Mouse (Mus musculus): ENCODE results near the gene Tbc1d20.
"Not testable (repeated sequence)": the region's sequence is repeated elsewhere in the genome, so short reads cannot be mapped to it uniquely, and the experiment has no call there.

Tbc1d20 gene

DNA sequence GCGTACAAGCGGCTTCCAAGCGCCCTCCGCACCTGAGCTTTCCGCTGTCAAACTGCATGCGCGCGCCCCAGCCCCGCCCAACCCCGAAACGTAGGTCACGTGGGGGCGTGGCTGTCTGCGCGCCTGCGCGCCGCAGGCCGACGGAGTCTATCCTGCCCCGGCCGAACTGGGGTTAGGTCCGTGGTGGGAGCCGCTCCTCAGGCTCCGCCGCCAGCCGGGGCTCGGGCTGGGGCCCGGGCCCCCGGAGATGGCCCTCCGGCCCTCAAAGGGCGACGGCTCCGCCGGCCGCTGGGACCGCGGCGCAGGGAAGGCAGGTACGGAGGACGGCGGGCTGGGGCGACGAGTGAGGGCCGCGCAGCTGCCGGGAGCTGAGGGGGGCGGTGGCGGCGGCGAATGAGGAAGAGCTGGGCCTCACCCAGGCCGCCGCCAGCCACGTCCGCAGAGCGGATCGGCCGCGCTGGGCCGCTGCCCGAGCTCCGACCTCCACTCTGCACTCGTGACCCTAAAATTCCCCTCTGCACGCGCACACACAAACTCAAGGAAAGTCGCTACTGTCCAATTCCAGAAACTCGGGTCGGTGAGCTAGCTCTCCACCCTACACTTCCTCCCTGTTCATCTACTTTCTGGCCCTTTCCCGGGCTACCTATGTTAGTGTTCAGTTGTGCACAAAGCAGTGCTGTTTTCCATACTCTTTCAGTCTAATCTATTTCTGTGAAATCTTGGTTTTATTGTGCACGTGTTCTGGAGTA is at the start of gene Tbc1d20:
TSS of gene Tbc1d20 (plus strand) at position 102 of the 749 bp plus-strand sequence.
- DNase-seq: peak; percentile 93 to 96

DNA sequence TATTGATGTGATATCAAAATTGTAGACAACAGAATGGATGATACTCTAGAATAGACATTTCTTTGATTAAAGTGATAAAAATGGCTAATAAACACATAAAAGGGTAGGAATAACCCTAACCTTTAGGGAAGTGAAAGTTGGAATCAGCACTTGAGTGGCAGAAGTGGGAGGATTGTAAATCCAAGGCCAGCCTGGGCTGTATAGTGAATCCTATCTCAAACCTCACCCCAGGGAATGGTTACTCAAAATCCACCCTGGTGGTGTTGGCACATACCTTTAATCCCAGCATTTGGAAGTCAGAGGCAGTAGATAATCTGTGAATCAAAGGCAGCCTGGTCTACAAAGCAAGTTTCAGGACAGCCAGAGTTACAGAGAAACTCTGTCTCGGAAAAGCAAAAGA is 46.4 kb upstream of the Tbc1d20 start:
- no peak for DNase-seq

DNA sequence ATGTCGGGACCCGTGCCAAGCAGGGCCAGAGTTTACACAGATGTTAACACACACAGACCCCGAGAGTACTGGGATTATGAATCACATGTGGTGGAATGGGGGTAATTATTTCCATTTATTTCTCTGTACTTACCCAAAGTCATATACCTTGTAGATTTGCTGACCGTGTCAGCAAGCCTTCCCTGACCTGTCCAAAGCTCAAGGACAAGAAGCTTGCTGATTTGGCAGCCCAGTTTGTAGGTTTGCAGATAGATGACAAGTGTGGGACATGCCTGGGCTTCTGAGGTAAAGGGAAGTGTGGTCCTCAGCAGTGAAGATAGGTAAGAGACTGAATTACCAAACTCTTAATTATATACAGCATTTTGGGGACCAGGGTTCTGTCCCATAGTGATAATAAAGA is 43.1 kb upstream of the Tbc1d20 start:
- DNase-seq: no peak

DNA sequence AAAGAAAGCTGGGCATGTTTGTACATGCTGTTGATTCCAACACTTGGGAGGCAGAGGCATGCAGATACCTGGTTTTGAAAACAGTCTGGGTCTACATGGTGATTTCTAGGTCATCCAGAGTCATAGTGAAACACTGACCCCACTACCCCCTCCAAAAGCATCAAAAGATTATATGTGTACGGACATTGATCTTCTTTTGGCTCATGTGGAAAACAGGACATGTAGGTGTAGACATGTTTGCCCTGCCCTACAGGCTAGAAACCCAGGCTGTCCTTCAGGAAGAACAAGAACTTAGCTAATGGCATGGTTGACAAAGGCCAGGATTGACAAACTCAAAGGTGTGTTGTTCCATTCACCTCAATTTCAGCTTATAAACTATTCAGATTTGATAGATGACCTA is 33.9 kb upstream of the Tbc1d20 start:
- DNase-seq: no peak

- no peak for DNase-seq
Measured at GRCm38 (mm10) chr2:152273639-152274038, 20.0 kb upstream of the Tbc1d20 start.

DNA sequence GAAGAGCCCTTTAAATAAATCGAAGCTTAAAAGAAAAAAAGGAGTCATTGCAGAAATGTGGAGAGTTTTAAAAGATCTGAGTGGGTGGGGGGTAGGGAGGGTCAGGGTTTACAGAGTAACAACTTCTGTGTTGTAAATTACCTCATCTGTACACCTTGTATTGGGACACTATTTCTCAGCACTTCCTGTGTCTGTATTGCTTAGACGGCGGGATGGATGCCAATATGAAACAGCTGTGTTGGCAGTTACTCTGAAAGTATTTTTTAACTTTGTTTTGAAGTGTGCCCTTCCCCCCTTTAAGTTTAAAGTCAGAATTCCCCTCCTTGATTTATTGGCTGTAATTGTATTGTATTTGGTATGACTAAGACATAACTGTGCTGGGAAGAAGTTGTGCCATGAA is 12.2 kb upstream of the Tbc1d20 start:
- no peak for DNase-seq

DNA sequence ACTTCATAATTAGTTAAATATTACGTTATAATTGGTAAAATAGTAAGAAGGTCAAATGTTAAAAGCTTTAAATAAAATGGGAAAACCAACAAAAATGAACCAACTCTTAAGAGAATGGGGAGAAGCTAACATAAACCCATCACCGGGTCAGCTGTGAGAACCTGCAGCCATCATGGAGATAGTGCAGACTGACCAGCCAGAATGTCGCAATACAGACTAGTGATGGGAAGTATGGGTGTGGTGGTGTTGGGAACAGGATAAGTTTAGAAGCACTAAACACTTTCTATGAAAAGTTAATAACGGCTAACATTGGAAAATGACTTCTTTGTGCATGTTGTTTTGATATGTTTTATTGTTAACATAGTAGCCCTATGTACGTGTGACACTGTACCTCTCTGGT is 6.1 kb upstream of the Tbc1d20 start:
- DNase-seq: no peak

GRCm38 (mm10) chr2:152288046-152288445 is 5.6 kb upstream of the Tbc1d20 start:
- no peak for DNase-seq

DNA sequence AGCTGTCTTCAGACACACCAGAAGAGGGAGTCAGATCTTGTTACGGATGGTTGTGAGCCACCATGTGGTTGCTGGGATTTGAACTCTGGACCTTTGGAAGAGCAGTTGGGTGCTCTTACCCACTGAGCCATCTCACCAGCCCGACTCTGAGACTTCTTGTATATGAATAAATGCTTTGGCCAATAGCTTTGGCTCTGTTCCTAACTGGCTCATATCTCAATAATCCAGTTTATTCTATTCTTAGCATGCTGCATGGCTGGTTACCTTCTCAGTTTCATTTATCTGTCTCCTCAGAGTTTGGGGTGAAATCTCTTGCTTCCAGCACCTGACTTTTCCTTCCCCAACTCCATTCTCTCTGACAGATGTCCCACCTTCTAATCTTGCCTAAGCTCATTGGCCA is 4.0 kb upstream of the Tbc1d20 start:
- DNase-seq: not testable (repeated sequence)

DNA sequence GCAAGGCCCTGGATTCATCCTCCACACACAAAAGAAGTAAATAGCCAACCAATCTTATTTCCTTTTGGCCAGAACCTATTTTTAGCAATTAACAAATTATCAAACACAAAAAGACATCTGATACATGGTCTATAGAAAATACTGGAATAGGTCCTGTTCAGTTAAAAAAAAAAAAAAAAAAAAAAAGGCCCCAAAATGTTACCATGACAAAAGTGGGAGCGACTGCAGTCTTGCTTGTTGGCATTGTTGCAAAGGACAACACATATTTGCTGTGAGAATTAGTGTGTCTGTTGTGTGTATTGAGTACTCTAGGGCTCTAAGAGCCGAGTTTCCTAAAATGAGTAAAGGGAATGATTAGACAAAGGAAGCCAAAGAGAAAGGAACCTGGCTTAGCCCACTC is 1.2 kb upstream of the Tbc1d20 start:
- no peak for DNase-seq

DNA sequence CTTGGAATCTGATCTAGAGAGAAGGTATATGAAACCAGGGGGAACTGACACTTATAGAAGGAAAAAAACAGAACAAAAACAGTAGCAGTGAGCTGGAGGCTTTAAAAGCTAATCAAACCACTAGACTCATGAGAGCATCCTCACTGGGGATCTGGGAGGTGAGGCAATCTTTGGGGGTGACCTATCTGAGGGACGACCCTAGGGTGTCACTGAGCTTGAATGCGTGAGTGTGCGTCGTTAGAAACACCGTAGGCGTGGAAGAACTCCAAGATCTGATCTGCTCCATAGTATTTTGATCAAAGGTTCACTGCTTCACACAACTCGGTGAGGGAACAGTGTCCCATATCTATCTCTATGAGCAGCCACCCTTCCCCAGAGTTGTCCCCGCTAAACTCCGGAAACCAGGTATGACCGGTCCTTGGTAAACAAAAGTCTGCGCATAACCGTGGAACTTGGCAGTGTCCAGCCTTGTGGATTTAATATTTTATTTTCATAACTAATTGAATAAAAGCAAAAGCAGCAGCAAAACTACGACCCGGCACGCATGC is 375 bp upstream of the Tbc1d20 start:
- no peak for DNase-seq

GRCm38 (mm10) chr2:152294541-152294940 is 913 bp downstream of the Tbc1d20 start:
- DNase-seq: no peak

DNA sequence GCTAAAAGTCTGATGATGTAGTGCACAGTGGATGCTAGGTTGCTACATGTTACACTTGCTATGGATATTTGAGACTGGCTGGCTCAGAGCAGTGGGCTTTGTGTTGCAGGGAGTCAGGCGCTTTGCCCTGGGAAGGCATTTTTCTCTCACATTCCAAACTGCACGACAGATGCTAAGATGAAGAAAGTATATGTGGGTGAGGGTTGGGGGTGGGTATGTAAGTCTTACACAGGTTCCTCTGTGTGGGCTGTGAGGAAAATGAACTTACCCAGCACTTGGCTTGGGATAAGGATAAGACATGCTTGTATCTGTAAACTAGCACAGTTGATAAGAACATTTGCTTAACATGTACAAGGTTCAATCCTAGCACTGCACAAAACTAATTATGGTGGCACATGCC is 9.2 kb downstream of the Tbc1d20 start:
- no peak for DNase-seq

GRCm38 (mm10) chr2:152303781-152304180 is 10.2 kb downstream of the Tbc1d20 start:
- no peak for DNase-seq

GRCm38 (mm10) chr2:152305480-152305879 is 11.9 kb downstream of the Tbc1d20 start:
- DNase-seq: no peak

DNA sequence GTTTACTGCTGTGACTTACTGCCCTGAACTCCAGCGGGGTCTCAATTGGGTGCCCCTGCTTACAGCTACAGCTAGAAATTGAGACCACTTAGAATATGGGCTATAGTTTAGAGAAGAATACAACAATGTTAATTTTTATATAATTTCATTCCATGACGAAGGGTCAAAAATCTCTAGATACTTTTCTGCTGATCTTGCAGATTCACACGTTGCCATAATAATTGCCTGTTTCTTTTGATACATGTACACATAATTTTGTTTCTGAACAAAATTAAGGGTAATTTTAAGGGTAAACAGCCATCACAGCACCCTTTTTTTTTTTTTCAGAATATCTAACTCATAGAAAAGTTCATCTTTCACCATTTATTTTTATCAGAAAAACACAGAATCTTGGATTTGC is 13.6 kb downstream of the Tbc1d20 start:
- no peak for DNase-seq

- DNase-seq: peak; percentile 31 to 49
Measured at GRCm38 (mm10) chr2:152312996-152313395, 19.4 kb downstream of the Tbc1d20 start.

DNA sequence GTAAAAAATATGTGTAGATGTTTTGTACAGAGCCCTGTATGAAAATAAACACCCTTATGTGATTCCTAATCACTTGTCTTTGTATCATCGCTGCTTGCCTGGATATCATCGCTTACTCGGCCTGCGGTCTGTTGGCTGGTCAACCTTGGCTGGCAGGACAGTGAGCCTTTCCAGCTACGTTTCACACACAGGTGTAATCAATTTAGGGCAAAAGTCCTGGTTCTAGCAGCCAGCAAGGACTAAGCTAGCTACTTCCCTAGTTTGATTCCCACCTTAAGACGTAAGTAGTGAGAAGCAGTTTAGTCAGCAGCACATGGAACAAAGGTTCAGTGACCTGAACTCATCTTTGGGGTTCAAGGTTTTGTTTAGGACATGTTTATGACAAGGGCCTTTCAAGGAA is 20.3 kb downstream of the Tbc1d20 start:
- DNase-seq: no peak

DNA sequence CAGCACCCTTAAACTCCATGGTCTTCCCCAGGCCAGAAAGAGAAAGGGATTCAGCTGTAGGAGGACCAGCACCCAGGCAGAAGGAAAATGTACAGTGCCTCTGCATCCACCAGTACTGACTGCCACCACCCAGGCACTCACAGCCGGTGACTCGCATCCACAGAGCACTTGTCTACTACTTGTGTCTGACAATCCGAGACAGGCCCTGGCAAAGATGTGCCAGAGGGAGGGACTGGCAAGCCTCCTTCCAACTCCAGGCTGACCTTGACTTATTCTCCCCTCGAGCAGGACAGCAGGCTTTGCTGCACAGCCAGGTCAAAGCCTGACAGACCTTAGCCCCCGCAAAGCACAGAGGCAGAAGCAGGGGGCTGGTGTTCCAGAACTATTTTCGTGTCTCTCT is 23.4 kb downstream of the Tbc1d20 start:
- DNase-seq: no peak

- no peak for DNase-seq
Measured at GRCm38 (mm10) chr2:152321558-152321957, 27.9 kb downstream of the Tbc1d20 start.

DNA sequence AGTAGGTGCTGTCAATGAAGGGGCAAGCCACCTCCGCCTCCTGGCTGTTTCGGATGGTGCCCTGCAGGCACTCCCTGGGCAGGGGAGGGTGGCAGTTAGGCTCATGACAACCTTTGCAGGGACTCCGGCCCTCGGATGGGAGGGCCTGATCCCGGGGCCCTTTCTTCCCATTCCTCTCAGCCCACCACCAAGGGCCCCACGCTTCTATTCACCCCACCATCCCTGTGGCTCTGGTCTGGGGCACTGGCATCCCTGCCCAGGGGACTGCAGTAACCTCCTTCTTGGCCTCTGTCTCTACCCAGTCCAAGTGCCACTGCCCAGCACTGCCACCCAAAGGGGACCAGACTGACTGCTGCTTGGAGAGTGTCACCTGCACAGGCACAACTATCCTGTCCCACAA is 28.6 kb downstream of the Tbc1d20 start:
- no peak for DNase-seq

DNA sequence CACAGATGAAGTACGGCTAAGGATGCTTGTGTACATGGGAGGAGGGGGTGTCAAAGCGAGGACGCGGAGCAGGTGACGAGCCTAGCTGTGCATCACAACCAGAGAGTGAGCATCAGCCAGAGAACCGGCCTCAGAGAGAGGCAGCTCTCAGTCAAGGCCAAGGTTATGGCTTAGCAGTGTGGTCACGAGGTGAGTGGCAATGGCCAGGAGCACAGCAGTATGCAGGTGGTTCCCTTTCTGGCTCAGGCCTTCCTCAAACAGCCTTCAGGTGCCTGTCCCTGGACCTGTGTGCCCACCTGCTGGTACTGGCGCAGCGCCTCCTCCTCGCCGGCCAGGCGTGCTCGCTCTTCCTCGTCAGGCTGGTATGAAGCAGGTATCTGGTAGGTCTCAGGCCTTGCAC is 30.3 kb downstream of the Tbc1d20 start:
- DNase-seq: peak; percentile 75 to 83

- no peak for DNase-seq
Measured at GRCm38 (mm10) chr2:152324842-152325241, 31.2 kb downstream of the Tbc1d20 start.

DNA sequence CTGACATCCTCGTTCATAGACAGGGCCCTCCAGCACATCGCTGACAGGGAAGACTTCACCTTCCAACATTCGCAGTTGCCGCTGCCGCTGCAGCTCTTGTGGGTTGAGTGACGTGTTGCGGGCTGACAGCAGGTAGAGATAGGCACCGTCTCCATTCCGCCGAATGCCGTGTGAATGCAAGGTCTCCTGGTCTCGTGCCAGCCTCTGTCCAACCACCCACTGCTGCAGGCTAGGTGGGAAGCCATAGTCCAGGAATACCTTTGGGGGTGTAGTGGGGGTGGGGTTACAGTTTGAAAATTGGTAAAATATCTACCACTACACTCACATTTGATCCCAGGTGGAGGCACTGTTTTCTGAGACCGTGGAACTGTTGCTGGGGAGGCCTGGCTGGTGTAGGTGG is 32.5 kb downstream of the Tbc1d20 start:
- no peak for DNase-seq

- no peak for DNase-seq
Measured at GRCm38 (mm10) chr2:152326654-152327053, 33.0 kb downstream of the Tbc1d20 start.

Measured in cerebellum, postnatal 25 days (tissue).